Mouse (Mus musculus) CH12.LX (cell line): Measurements from ENCODE around the gene Steap1. TPM values are rescaled to one million over a fixed set of nuclear protein-coding genes. Genes with fewer than 3 reads are reported as not detected.

ENCODE experiments used
- DNase-seq: peaks from one replicate; pipeline ENCODE4 v3.0.0-alpha.2; 2013; ENCODE audit errors: extremely low read depth
- H3K27ac ChIP-seq: 2 replicates; pipeline ENCODE4 v1.5.1; 2012; ENCODE audit warnings: low read depth, mild to moderate bottlenecking, control low read depth, moderate library complexity; ENCODE audit not compliant: insufficient read depth
- H3K27me3 ChIP-seq: replicated peaks from 2 replicates; pipeline ENCODE3; 2012; ENCODE audit warnings: inconsistent platforms
- H3K36me3 ChIP-seq, 2 experiments: replicated peaks in 1 of 2; 2 replicates each; pipeline versions ENCODE3 to v1.6.1; 2012; ENCODE audit warnings: inconsistent platforms in 1 of 2, low read length in 1 of 2, mild to moderate bottlenecking in 1 of 2, mixed read lengths in 1 of 2, moderate library complexity in 1 of 2; ENCODE audit not compliant: control insufficient read depth in 1 of 2, insufficient read depth in 1 of 2
- H3K4me1 ChIP-seq, 2 experiments: 2 replicates each; pipeline ENCODE4 v1.6.1; 2012; ENCODE audit warnings: inconsistent platforms in 1 of 2, moderate library complexity in 1 of 2; ENCODE audit not compliant: insufficient read depth in 2 of 2, control insufficient read depth in 1 of 2
- H3K4me2 ChIP-seq: 2 replicates; pipeline ENCODE4 v1.6.1; 2012; ENCODE audit warnings: low read depth, mild to moderate bottlenecking, control low read depth; ENCODE audit not compliant: poor library complexity, insufficient read depth, severe bottlenecking
- H3K4me3 ChIP-seq, 3 experiments: fragments of 150-350 bp in 1 of 3; sonication (generic) in 1 of 3; replicated peaks in 1 of 3; 2 replicates each; pipeline versions ENCODE3 to v1.5.1; 2011 to 2012; ENCODE audit warnings: low read depth in 2 of 3, low read length in 2 of 3, mild to moderate bottlenecking in 2 of 3, moderate library complexity in 2 of 3, control low read depth in 1 of 3, improper control_type of control experiment in 1 of 3, inconsistent platforms in 1 of 3, mixed read lengths in 1 of 3; ENCODE audit not compliant: poor library complexity in 1 of 3
- H3K79me2 ChIP-seq: replicated peaks from 2 replicates; pipeline ENCODE4 v1.6.1; 2012; ENCODE audit warnings: mild to moderate bottlenecking, moderate library complexity; ENCODE audit not compliant: control insufficient read depth, poor library complexity, insufficient read depth, severe bottlenecking; ENCODE audit errors: extremely low read depth
- H3K9ac ChIP-seq: 2 replicates; pipeline ENCODE4 v1.6.1; 2012; ENCODE audit warnings: low read depth, mild to moderate bottlenecking, control low read depth, moderate library complexity; ENCODE audit not compliant: insufficient read depth
- H3K9me3 ChIP-seq: replicated peaks from 2 replicates; pipeline ENCODE3; 2012; ENCODE audit warnings: low read length, inconsistent platforms, mixed read lengths
- BHLHE40 ChIP-seq: IDR thresholded peaks from 2 replicates; pipeline ENCODE4 v1.6.1; 2011; ENCODE audit warnings: mild to moderate bottlenecking, low read depth, low read length, improper control_type of control experiment
- CHD1 ChIP-seq: IDR thresholded peaks from 2 replicates; pipeline ENCODE4 v1.6.1; 2012; ENCODE audit warnings: low read depth, low read length, improper control_type of control experiment, inconsistent platforms
- CHD2 ChIP-seq: IDR thresholded peaks from 2 replicates; pipeline ENCODE4 v1.6.1; 2011; ENCODE audit warnings: low read length, improper control_type of control experiment
- CTCF ChIP-seq, 2 experiments: IDR thresholded peaks in 1 of 2; conservative IDR thresholded peaks in 1 of 2; 2 replicates each; pipeline ENCODE4 v1.5.1; 2011 to 2012; ENCODE audit warnings: low read depth in 2 of 2, low read length in 2 of 2, improper control_type of control experiment in 1 of 2, inconsistent platforms in 1 of 2, mild to moderate bottlenecking in 1 of 2, moderate library complexity in 1 of 2
- ELF1 ChIP-seq: IDR thresholded peaks from 2 replicates; pipeline ENCODE4 v1.6.1; 2014; ENCODE audit warnings: low read depth, mild to moderate bottlenecking, inconsistent platforms, low read length, improper control_type of control experiment
- EP300 ChIP-seq: IDR thresholded peaks from 2 replicates; pipeline ENCODE4 v1.6.1; 2011; ENCODE audit warnings: low read length, improper control_type of control experiment
- GABPA ChIP-seq: IDR thresholded peaks from 2 replicates; pipeline ENCODE4 v1.6.1; 2012; ENCODE audit warnings: low read depth, low read length, improper control_type of control experiment, inconsistent platforms; ENCODE audit not compliant: insufficient replicate concordance
- HCFC1 ChIP-seq: IDR thresholded peaks from 2 replicates; pipeline ENCODE4 v1.6.1; 2012; ENCODE audit warnings: low read depth, mild to moderate bottlenecking, inconsistent platforms, low read length, improper control_type of control experiment
- JUND ChIP-seq: conservative IDR thresholded peaks from 2 replicates; pipeline ENCODE4 v1.6.1; 2011; ENCODE audit warnings: low read depth, low read length, improper control_type of control experiment
- KAT2A ChIP-seq: IDR thresholded peaks from 2 replicates; pipeline ENCODE4 v1.6.1; 2012; ENCODE audit warnings: low read length, improper control_type of control experiment, inconsistent platforms; ENCODE audit not compliant: insufficient replicate concordance
- MAFK ChIP-seq: IDR thresholded peaks from 2 replicates; pipeline ENCODE4 v1.6.1; 2011; ENCODE audit warnings: low read length, improper control_type of control experiment; ENCODE audit not compliant: insufficient replicate concordance
- MAX ChIP-seq: IDR thresholded peaks from 2 replicates; pipeline ENCODE4 v1.6.1; 2011; ENCODE audit warnings: low read length, improper control_type of control experiment
- MEF2A ChIP-seq: IDR thresholded peaks from 2 replicates; pipeline ENCODE4 v1.6.1; 2014; ENCODE audit warnings: low read depth, mild to moderate bottlenecking, inconsistent platforms, low read length, improper control_type of control experiment, borderline replicate concordance
- MYC ChIP-seq: IDR thresholded peaks from 2 replicates; pipeline ENCODE4 v1.6.1; 2011; ENCODE audit warnings: low read depth, mild to moderate bottlenecking, improper control_type of control experiment, low read length
- PAX5 ChIP-seq: IDR thresholded peaks from 2 replicates; pipeline ENCODE4 v1.6.1; 2012; ENCODE audit warnings: low read length, inconsistent platforms, mixed read lengths
- POLR2A ChIP-seq: IDR thresholded peaks from 2 replicates; pipeline ENCODE4 v1.6.1; 2011; ENCODE audit warnings: low read depth, mild to moderate bottlenecking, improper control_type of control experiment, low read length
- POLR2AphosphoS2 ChIP-seq: IDR thresholded peaks from 2 replicates; pipeline ENCODE4 v1.6.1; 2011; ENCODE audit warnings: low read depth, low read length, improper control_type of control experiment
- RCOR1 ChIP-seq: conservative IDR thresholded peaks from 2 replicates; pipeline ENCODE4 v1.6.1; 2012; ENCODE audit warnings: low read depth, mild to moderate bottlenecking, inconsistent platforms, low read length, improper control_type of control experiment
- SIN3A ChIP-seq: IDR thresholded peaks from 2 replicates; pipeline ENCODE4 v1.6.1; 2012; ENCODE audit warnings: low read length, improper control_type of control experiment, inconsistent platforms
- TBP ChIP-seq: conservative IDR thresholded peaks from 2 replicates; pipeline ENCODE4 v1.6.1; 2011; ENCODE audit warnings: low read depth, low read length, improper control_type of control experiment
- TCF12 ChIP-seq: IDR thresholded peaks from 2 replicates; pipeline ENCODE4 v1.6.1; 2014; ENCODE audit warnings: low read depth, mild to moderate bottlenecking, inconsistent platforms, low read length, improper control_type of control experiment
- USF1 ChIP-seq: IDR thresholded peaks from 2 replicates; pipeline ENCODE4 v1.6.1; 2014; ENCODE audit warnings: low read depth, mild to moderate bottlenecking, inconsistent platforms, low read length, improper control_type of control experiment
- ZC3H11A ChIP-seq: IDR thresholded peaks from 2 replicates; pipeline ENCODE4 v1.6.1; 2012; ENCODE audit warnings: low read depth, mild to moderate bottlenecking, inconsistent platforms, low read length, improper control_type of control experiment
- ZKSCAN1 ChIP-seq: IDR thresholded peaks from 2 replicates; pipeline ENCODE4 v1.6.1; 2012; ENCODE audit warnings: low read depth, inconsistent platforms, low read length, improper control_type of control experiment, borderline replicate concordance
- ZMIZ1 ChIP-seq: IDR thresholded peaks from 2 replicates; pipeline ENCODE4 v1.6.1; 2012; ENCODE audit warnings: low read depth, mild to moderate bottlenecking, inconsistent platforms, low read length, improper control_type of control experiment
- dilution Hi-C: fragments of 300-500 bp; cut with MboI; formaldehyde crosslinking; loops from 2 replicates; pipeline ENCODE4 v1.14.3; 2020; ENCODE audit warnings: low sequenced_read_pairs; ENCODE audit not compliant: extremely low pct_unique_long_range_greater_than_20kb, extremely low pct_ligation_motif_present
- in situ Hi-C: fragments of 300-500 bp; cut with MboI; formaldehyde crosslinking; loops from 3 replicates; pipeline ENCODE4 v1.14.3; 2019; ENCODE audit warnings: low sequenced_read_pairs, low pct_ligation_motif_present, low pct_unique_long_range_greater_than_20kb, mixed read lengths
- polyA plus RNA-seq: library from polyadenylated mRNA; unstranded; fragments of >175 nt; gene quantifications from 2 replicates; pipeline ENCODE4 v1.2.1, GENCODE M21; 2012; ENCODE audit warnings: low read depth; ENCODE audit not compliant: insufficient read length
- total RNA-seq, 2 experiments: library from RNA; depleted of rRNA; stranded (reverse); fragments of 300-350 nt in 1 of 2; fragments of >200 nt in 1 of 2; gene quantifications; 2 replicates each; pipeline ENCODE4 v1.2.3; 2012 to 2014

Gene Steap1
- total and polyA plus RNA-seq, 3 experiments = not detected

DNA sequence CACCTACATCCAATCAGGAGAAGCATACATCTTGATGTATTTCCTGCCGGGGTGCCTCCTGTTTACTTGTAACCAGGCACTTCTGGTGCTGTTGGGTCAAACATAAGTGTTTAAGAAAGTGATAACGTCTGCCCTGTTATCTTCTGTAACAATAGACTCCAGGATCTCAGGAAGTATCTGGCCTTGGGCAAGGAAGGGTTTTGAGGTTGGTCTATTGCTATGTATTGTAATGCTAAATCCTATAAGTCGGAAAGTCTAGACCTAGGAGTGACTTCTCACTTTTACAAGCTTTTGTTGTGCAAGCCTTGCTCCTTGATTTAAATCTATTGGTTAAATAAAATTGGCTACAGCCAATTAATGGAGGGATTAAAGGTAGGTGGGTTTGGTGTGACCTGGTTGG, 50.3 kb downstream of the Steap1 start:
- H3K79me2 ChIP-seq = no peaks in the 10 kb centered on the region
- H3K36me3 ChIP-seq = no peaks in the 10 kb centered on the region
- TF ChIP-seq CTCF (conservative IDR thresholded peaks at IDR 0.05 in 1 of 2, IDR thresholded peaks at IDR 0.05 in 1 of 2; ENCODE audit: low read depth in 2 of 2, low read length in 2 of 2) (no peak), POLR2AphosphoS2 (no peak), TBP (no peak), ZC3H11A (no peak), ZMIZ1 (no peak), CHD2 (no peak), BHLHE40 (no peak), SIN3A (no peak), MAFK (no peak), MEF2A (no peak), POLR2A (no peak), ZKSCAN1 (no peak), JUND (no peak)
- no peak overlapping the region for H3K4me2 ChIP-seq
- H3K4me3 ChIP-seq = no peak overlapping the region
- in situ Hi-C loops (no loop called here), dilution Hi-C loops (no loop called here)
- H3K4me1 ChIP-seq = no peaks in the 10 kb centered on the region
- H3K9ac ChIP-seq = no peak overlapping the region
- no peaks in the 10 kb centered on the region for H3K27me3 ChIP-seq
- no peak for DNase-seq
- no peak overlapping the region for H3K27ac ChIP-seq
- peaks cover 5% of the 10 kb centered on the region for H3K9me3 ChIP-seq

GRCm38 (mm10) chr5:5695401-5695942, 53.7 kb downstream of the Steap1 start:
- Histone ChIP-seq H3K9me3 (peaks cover 8% of the 10 kb centered on the region), H3K4me3 (no peak overlapping the region), H3K36me3 (no peaks in the 10 kb centered on the region)
- TF ChIP-seq HCFC1 = no peak
- no peak for TF ChIP-seq MEF2A
- TF ChIP-seq MAFK = no peak
- TF ChIP-seq EP300 = no peak
- TF ChIP-seq MYC = no peak
- no peak for TF ChIP-seq RCOR1
- no peak for TF ChIP-seq CHD2
- TF ChIP-seq TCF12 = no peak
- TF ChIP-seq KAT2A = no peak
- TF ChIP-seq CHD1 = no peak
- TF ChIP-seq PAX5 = no peak
- TF ChIP-seq TBP = no peak
- TF ChIP-seq BHLHE40 = no peak
- no peak for TF ChIP-seq ZKSCAN1
- no peak for TF ChIP-seq POLR2AphosphoS2
- TF ChIP-seq MAX = no peak
- no peak for TF ChIP-seq JUND
- TF ChIP-seq USF1 = no peak
- TF ChIP-seq GABPA = no peak
- no peak for TF ChIP-seq ELF1
- TF ChIP-seq, all 38 proteins: peak for 0
- no peak for DNase-seq
- H3K4me2 ChIP-seq = no peak overlapping the region
- no peaks in the 10 kb centered on the region for H3K4me1 ChIP-seq
- dilution Hi-C loops (no loop called here), in situ Hi-C loops (no loop called here)
- H3K9ac ChIP-seq = no peak overlapping the region
- no peak overlapping the region for H3K27ac ChIP-seq
- no peaks in the 10 kb centered on the region for H3K79me2 ChIP-seq
- no peaks in the 10 kb centered on the region for H3K27me3 ChIP-seq
